Mouse (Mus musculus): ENCODE measurements around the gene Ap2a2. TPM values are rescaled to one million over a fixed set of nuclear protein-coding genes. Genes with fewer than 3 reads are reported as not detected.
A peak's percentile ranks its signal among the peaks of the same experiment; 100 is the strongest.

Gene Ap2a2
- polyA plus RNA-seq, 1 experiment from 2014 or later, result 89.9 TPM

DNA sequence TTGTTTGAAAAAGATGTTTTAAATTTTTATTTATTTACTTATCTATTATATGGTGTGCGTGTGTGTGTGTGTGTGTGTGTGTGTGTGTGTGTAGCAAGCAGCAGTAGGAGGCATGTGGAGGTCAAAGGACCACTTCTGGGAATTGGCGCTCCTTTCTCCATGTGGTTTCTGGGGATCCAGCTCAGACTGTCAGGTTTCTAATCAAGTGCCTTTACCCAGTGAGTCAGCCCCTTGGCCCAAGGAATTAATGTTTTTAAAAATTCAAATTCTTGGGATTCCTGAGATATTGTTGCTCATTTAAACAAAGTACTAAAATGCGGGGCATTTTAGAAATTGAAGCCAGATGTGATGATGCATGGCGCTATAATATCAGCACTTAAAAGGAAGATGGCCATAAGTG lies 20.3 kb upstream of the Ap2a2 start:
- Histone ChIP-seq H3K79me2 (ENCODE audit: inconsistent target) (peaks cover 27% of the 10 kb centered on the region), H3K27ac (peak overlapping the region; percentile 98), H3K36me3 (ENCODE audit: inconsistent target) (no peaks in the 10 kb centered on the region), H3K4me3 (ENCODE audit: inconsistent target) (no peak overlapping the region)
- 97% methylated on average over 4 of the region's 4 CpGs for WGBS (ENCODE audit: missing documents)

DNA sequence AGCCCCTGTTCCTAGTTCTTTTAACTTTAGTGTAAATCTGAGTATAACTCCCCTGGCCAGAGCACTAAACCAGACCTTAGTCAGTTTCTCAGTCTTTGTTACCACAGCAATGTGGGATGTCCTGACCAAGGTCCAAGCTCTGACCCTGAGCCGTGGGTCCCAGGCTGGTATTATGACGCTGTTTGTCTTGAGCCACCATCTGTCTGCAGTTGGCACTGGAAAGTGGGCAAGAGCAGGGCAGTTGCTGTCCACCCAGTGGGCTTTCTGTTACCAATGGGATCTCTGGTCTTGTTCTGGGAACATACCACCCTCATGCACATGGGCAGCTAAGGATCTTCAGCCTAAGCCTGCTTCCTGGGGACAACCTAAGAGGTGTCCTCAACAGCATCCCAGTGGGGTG lies 19.4 kb upstream of the Ap2a2 start:
- no peak overlapping the region for H3K4me3 ChIP-seq (ENCODE audit: inconsistent target)
- H3K36me3 ChIP-seq (ENCODE audit: inconsistent target), result no peaks in the 10 kb centered on the region
- H3K79me2 ChIP-seq (ENCODE audit: inconsistent target), result peaks cover 20% of the 10 kb centered on the region
- no peak overlapping the region for H3K27ac ChIP-seq
- 100% methylated on average over 2 of the region's 2 CpGs for WGBS (ENCODE audit: missing documents)

DNA sequence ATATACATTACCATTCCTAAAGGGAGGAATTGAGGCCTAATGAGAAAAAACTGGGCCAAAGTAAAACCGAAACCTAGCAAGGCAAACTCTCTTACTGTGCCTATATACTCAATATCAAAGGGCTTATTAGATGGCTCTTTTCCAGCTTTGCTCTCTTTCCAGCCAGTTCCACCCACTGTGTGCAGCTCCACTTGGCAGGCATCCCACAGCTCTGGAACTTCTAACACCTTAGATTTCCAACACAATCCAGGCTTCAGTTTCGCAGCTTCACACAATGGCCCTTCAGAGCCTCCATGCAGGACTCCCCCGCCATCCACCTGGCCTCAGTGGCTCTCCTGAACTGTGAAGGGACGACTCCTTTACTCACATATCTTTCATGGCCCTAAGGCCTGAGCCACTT lies 17.3 kb upstream of the Ap2a2 start:
- H3K79me2 ChIP-seq (ENCODE audit: inconsistent target), result no peaks in the 10 kb centered on the region
- no peaks in the 10 kb centered on the region for H3K36me3 ChIP-seq (ENCODE audit: inconsistent target)
- WGBS (ENCODE audit: missing documents), result 98% methylated on average over 4 of the region's 4 CpGs
- H3K4me3 ChIP-seq (ENCODE audit: inconsistent target), result no peak overlapping the region
- no peak overlapping the region for H3K27ac ChIP-seq

DNA sequence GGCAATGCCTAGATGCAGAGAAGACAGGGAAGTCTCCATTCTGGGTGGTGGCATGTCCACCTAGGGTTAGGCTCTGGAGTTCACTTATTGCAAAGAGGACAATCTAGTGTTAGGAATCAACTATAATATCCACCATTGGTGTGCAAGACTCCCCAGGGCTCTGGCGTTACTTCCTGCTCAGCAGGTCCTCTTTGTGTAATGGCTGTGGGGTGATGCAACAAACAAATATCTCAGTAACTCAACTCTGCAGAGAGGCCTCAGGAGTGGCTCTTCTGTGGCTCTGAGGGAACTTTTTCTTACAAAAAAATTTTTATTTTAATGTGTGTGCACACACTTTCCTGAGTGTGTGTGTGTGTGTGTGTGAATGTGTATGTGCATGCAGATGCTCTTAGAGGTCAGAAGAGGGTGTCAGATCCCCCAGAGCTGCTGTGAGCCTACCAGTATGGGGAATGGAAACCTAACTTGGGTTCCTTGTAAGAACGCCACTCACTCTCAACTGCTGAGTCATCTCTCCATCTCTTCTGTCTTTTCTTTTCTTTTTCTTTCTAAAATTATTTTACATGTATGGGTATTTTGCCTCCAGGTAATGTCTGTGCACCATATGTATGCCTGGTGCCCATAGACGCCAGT lies 12.4 kb upstream of the Ap2a2 start:
- Histone ChIP-seq H3K36me3 (ENCODE audit: inconsistent target) (no peaks in the 10 kb centered on the region), H3K27ac (peak overlapping the region; percentile 66), H3K4me3 (ENCODE audit: inconsistent target) (no peak overlapping the region), H3K79me2 (ENCODE audit: inconsistent target) (no peaks in the 10 kb centered on the region)
- 65% methylated on average over 3 of the region's 3 CpGs for WGBS (ENCODE audit: missing documents)

DNA sequence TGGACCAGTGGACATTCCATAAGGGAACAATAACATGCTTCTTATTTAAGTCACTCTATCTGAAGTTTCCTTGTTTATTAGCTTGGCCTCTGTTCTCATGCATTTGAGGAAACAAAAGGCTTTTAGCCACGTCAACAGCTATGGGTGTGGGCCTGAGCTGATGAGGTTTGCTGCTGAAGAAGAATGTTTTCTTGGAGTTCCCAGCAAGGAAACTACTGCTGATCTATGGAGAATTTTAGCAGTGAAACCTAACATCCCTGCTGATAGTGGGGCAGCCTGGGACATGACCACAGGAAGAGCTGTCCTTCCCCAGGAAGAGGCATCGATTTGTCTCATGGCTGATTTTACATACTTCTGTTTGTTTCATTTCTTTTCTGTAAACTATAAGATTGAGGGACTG lies 11.5 kb upstream of the Ap2a2 start:
- WGBS (ENCODE audit: missing documents), result 39% methylated on average over 2 of the region's 2 CpGs
- Histone ChIP-seq H3K27ac (peak overlapping the region; percentile 66), H3K36me3 (ENCODE audit: inconsistent target) (no peaks in the 10 kb centered on the region), H3K79me2 (ENCODE audit: inconsistent target) (no peaks in the 10 kb centered on the region), H3K4me3 (ENCODE audit: inconsistent target) (no peak overlapping the region)

DNA sequence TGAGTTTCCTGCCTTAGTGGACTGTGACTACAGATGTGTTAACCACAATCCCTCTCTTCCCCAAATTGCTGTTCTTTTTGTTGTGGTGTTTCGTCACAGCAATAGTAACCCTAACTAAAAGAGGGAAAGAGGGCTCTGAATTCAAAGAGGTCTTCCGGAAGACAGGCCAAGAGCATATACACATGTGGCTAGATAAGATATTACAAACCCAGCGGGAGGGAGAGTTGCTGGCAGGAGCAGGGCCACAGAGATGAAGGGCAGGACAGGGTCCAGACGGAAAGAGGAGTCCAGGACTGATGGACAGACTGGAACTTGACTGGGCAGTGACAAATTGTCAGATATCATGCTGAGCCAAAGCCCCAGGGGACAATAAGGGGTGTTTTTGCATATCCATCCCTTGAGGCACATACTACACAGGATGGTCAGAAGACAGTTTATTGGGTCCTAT lies 3.6 kb upstream of the Ap2a2 start:
- peaks cover 10% of the 10 kb centered on the region for H3K79me2 ChIP-seq (ENCODE audit: inconsistent target)
- peak overlapping the region; percentile 91 for H3K27ac ChIP-seq
- 11% methylated on average over 4 of the region's 4 CpGs for WGBS (ENCODE audit: missing documents)

DNA sequence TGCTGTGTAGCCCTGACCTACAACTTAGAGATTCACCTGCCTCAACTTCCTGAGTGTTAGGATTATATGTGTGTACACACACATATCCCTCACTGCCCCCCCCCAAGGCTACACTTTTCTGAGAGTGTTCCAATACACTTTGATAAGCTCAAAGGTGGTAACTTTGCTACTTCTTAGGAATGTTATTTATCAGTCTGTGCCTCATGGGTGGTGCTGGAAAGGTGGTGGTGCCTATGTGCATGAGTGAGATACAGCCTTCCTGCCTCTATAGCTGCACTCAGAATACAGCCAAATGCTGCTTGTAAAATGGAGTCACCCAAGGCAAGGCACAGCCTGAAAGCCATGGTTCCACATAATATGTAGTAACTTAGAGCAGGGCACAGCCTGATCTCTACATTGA lies 3.0 kb upstream of the Ap2a2 start:
- Histone ChIP-seq H3K79me2 (ENCODE audit: inconsistent target) (peaks cover 16% of the 10 kb centered on the region), H3K4me3 (ENCODE audit: inconsistent target) (no peak overlapping the region), H3K36me3 (ENCODE audit: inconsistent target) (no peaks in the 10 kb centered on the region), H3K27ac (peak overlapping the region; percentile 91)

More for the DNA sequence above, 3.6 kb upstream of the Ap2a2 start:
- no peak overlapping the region for H3K4me3 ChIP-seq (ENCODE audit: inconsistent target)
- H3K36me3 ChIP-seq (ENCODE audit: inconsistent target), result no peaks in the 10 kb centered on the region

DNA sequence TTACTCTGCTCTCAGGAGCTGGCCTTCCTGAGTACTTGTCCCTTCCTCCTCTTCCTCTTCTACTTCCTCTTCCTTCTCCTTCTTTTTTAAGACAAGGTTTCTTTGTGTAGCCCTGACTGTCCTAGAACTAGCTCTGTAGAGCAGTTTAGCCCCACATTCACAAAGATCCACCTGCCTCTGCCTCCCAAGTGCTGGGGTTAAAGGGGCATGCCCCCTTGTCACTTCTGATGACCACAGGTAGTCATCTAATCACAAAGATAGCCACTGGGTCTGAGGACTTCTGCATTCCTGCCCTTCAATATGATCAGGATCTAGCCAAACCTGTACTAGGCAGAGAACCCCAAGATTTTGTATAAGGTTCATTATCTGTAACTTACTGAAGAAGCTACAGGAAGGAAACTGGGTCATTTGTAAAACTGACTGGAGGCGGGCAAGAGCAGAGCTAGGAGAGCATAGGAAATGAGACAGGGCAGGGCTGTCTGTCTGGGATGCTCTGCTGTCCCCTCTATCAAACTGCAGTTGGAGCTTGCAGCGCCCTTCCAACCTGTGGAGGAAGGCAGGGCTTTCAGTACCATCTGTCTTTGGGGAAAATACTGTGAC lies 2.1 kb upstream of the Ap2a2 start:
- Histone ChIP-seq H3K4me3 (ENCODE audit: inconsistent target) (no peak overlapping the region), H3K79me2 (ENCODE audit: inconsistent target) (peaks cover 25% of the 10 kb centered on the region), H3K36me3 (ENCODE audit: inconsistent target) (no peaks in the 10 kb centered on the region), H3K27ac (peak overlapping the region; percentile 91)
- 66% methylated on average over 2 of the region's 2 CpGs for WGBS (ENCODE audit: missing documents)

DNA sequence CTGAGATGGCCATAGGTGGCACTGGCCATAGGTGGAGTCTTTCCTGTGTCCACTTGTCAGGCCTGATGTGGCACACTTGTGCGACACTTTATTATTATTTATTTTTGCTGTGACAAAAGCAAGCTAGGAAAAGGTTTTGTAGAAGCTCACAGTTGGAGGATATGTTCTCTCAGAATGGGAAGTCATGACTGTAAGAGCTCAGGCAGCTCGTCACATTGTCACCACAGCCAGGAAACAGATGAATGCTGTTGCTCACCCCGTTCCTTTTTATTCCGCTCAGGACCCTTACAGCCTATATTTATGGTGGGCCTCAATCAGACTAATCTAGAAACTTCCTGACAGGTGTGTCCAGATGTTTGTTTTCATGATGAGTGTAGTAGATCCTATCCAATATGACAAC lies 1.5 kb upstream of the Ap2a2 start:
- WGBS (ENCODE audit: missing documents), result 17% methylated on average over 4 of the region's 4 CpGs
- Histone ChIP-seq H3K4me3 (ENCODE audit: inconsistent target) (no peak overlapping the region), H3K79me2 (ENCODE audit: inconsistent target) (peaks cover 32% of the 10 kb centered on the region), H3K27ac (peak overlapping the region; percentile 91), H3K36me3 (ENCODE audit: inconsistent target) (no peaks in the 10 kb centered on the region)

DNA sequence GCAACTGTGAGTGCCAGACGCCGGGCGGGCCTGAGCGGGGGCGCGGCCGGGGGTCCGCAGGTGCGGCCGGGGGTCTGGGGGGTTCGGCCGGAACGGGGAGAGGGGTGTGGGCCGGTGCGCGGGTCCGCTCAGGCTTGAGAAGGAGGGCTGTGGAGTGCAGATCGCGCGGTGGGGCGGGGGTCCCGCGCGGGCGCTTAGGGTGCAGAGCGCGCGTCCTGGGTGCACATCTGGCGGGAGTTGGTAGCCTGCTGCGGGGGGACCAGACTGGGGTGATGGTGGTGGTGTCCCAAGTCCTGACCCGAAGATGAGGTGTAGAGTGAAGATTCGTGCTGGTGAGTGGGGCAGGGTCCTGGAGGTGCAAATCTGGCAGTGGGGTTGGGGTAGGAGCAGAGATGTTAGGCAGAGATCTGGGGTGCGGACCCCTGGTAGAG lies 463 bp downstream of the Ap2a2 start:
- H3K4me3 ChIP-seq (ENCODE audit: inconsistent target), result peak overlapping the region; percentile 92
- H3K79me2 ChIP-seq (ENCODE audit: inconsistent target), result peaks cover 51% of the 10 kb centered on the region
- H3K27ac ChIP-seq, result peak overlapping the region; percentile 60
- H3K36me3 ChIP-seq (ENCODE audit: inconsistent target), result peaks cover 6% of the 10 kb centered on the region; the same call in 1 of the 2 replicates
- 0% methylated on average over 30 of the region's 33 CpGs for WGBS (ENCODE audit: missing documents)

DNA sequence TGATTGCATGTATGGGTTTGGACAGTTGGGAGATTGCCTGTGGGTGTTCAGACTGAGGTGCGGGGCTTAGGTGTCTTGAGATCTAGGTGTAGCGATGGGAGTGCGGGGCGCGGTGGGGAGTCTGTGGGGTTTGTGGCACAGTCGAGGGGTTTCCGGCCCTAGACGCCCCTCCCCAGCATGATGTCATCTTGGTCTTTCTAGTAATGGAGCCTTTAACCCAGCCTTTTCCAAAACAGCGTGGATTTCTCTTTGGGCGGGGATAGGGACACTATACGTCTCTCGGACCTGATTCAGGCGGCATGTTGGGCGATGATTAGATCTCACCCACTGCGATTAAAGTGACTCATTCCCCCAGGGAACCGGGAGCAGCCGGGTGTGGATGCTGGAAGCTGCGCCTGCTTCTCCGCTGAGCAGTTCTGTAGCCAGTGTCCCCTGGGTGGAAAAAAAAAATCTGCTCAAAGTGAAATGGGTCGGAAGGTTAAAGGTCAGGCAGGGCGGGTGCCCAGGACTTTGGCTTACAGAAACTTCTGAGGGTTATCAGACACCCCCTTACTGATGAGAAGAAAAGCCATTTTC lies 967 bp downstream of the Ap2a2 start:
- H3K27ac ChIP-seq, result peak overlapping the region; percentile 60
- H3K36me3 ChIP-seq (ENCODE audit: inconsistent target), result peaks cover 6% of the 10 kb centered on the region; the same call in 1 of the 2 replicates
- peaks cover 56% of the 10 kb centered on the region for H3K79me2 ChIP-seq (ENCODE audit: inconsistent target)
- H3K4me3 ChIP-seq (ENCODE audit: inconsistent target), result peak overlapping the region; percentile 92
- 16% methylated on average over 21 of the region's 21 CpGs for WGBS (ENCODE audit: missing documents)

DNA sequence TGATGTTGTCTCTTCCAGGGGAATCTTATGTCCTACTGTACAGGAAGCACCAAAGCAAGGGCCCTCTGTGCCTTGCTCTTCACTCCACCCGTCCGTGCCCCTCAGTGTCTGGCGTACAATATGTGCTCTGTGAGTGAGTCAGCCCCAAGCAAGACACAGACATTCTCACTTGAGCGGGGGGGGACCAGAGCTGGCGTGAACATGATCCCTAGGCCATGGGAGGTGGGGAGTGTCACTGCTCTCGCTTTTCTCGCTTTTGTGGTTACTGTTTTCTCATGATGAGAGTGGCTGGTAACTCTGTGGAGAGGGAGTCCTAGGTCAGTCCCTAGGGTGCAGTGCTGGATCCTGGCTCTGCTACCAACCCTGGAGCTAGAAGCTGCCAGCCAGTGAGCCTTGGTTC lies 2.6 kb downstream of the Ap2a2 start:
- H3K27ac ChIP-seq, result no peak overlapping the region
- peaks cover 6% of the 10 kb centered on the region; the same call in 1 of the 2 replicates for H3K36me3 ChIP-seq (ENCODE audit: inconsistent target)
- no peak overlapping the region for H3K4me3 ChIP-seq (ENCODE audit: inconsistent target)
- 93% methylated on average over 7 of the region's 7 CpGs for WGBS (ENCODE audit: missing documents)
- peaks cover 73% of the 10 kb centered on the region for H3K79me2 ChIP-seq (ENCODE audit: inconsistent target)

DNA sequence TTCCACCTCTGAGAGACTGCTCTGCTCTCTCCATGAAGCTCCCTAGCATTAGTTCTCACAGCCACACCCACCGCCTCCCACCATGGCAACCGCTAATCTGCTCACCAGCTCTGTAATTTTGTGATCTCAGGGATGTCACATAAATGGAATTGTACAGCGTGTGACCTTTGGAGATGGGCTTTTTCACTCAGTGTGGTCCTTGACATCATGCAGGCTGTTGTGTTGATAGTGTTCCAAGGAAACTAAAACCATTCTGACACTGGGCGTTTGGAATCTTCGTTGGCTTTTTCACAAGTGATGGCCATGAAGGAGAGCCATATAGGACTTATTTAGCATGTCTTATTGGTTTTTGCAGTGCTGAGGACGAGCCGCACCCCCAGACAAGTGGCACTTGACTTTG lies 4.6 kb downstream of the Ap2a2 start:
- WGBS (ENCODE audit: missing documents), result 99% methylated on average over 7 of the region's 7 CpGs
- Histone ChIP-seq H3K36me3 (ENCODE audit: inconsistent target) (peaks cover 6% of the 10 kb centered on the region; the same call in 1 of the 2 replicates), H3K27ac (no peak overlapping the region), H3K79me2 (ENCODE audit: inconsistent target) (peaks cover 93% of the 10 kb centered on the region), H3K4me3 (ENCODE audit: inconsistent target) (no peak overlapping the region)

DNA sequence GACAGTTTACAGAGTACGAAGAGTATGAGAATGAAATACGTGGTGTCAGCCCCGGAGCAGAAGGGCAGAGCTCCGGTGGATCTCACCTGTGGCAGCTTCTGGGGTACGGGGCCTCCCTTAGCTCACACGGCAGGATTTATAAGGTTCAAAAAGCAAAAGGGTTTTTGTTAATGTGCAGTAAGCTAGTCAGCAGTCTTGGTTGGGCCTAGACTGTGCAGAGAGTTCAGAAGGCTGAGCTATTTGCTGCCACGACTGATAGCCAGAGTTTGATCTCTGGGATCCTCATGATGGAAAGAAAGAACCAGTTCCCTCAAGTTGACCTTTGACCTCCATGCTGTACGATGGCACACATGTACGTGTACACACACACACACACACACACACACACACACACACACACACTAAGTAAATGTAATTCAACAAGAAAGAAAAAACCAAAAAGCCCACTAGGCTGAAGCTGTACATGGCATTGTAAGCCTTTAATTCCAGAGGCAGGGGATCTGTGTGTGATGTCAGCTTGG lies 7.4 kb downstream of the Ap2a2 start:
- peak overlapping the region; percentile 41 for H3K27ac ChIP-seq
- peaks cover 6% of the 10 kb centered on the region; the same call in 1 of the 2 replicates for H3K36me3 ChIP-seq (ENCODE audit: inconsistent target)
- H3K4me3 ChIP-seq (ENCODE audit: inconsistent target), result no peak overlapping the region
- 86% methylated on average over 9 of the region's 9 CpGs for WGBS (ENCODE audit: missing documents)
- peaks cover 100% of the 10 kb centered on the region for H3K79me2 ChIP-seq (ENCODE audit: inconsistent target)

DNA sequence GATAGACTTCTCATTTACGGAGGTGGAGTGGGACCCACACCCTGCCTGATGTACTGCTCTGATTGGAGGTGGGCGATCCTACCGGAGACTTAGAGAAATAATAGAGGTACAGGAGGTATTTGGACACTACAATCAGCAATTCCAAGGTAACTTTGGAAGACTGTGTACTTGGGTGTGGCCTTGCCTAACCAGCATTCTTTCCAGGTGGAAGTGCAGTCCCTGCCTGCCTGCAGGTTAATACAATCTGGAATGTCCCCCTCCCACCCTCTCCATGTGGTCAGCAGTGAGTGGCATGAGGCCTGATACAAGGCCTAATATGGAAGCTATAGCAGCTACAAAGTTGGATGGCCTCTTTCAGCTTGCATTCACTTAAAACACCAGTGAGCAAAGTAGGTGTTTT lies 7.9 kb downstream of the Ap2a2 start:
- H3K79me2 ChIP-seq (ENCODE audit: inconsistent target), result peaks cover 100% of the 10 kb centered on the region
- peaks cover 6% of the 10 kb centered on the region; the same call in 1 of the 2 replicates for H3K36me3 ChIP-seq (ENCODE audit: inconsistent target)
- H3K27ac ChIP-seq, result no peak overlapping the region
- 97% methylated on average over 3 of the region's 3 CpGs for WGBS (ENCODE audit: missing documents)
- H3K4me3 ChIP-seq (ENCODE audit: inconsistent target), result no peak overlapping the region
